Mouse (Mus musculus) limb, embryonic 14.5 days (tissue): Measurements from ENCODE around the gene Jak1. TPM values are rescaled to one million over a fixed set of nuclear protein-coding genes. Genes with fewer than 3 reads are reported as not detected.

ENCODE experiments used
- ATAC-seq: fragments of 200-750 bp; cut with Nextera tagmentation; 2 replicates; pipeline ENCODE4 v1.8.0; 2017; ENCODE audit warnings: low read depth, moderate number of reproducible peaks, moderate TSS enrichment; ENCODE audit not compliant: low FRiP score
- DNase-seq: peaks from one replicate; pipeline ENCODE4 v3.0.0-alpha.2; 2015; ENCODE audit warnings: low spot score
- H3K27ac ChIP-seq: fragments of 300-500 bp; sonication (generic); replicated peaks from 2 replicates; pipeline ENCODE4 v1.5.1; 2014; ENCODE audit warnings: low read depth, mild to moderate bottlenecking, low read length, moderate library complexity, mixed read lengths
- H3K27me3 ChIP-seq: fragments of 300-500 bp; sonication (generic); 2 replicates; pipeline ENCODE4 v1.6.1; 2014; ENCODE audit warnings: low read length, mixed read lengths; ENCODE audit not compliant: control insufficient read depth, insufficient read depth
- H3K36me3 ChIP-seq: fragments of 300-500 bp; sonication (generic); 2 replicates; pipeline ENCODE4 v1.6.1; 2014; ENCODE audit warnings: mild to moderate bottlenecking, low read length, moderate library complexity, mixed read lengths; ENCODE audit not compliant: control insufficient read depth, insufficient read depth
- H3K4me1 ChIP-seq: fragments of 300-500 bp; sonication (generic); 2 replicates; pipeline ENCODE4 v1.6.1; 2014; ENCODE audit warnings: antibody characterized with exemption, low read length, mixed read lengths; ENCODE audit not compliant: control insufficient read depth, insufficient read depth
- H3K4me2 ChIP-seq: fragments of 300-500 bp; sonication (generic); replicated peaks from 2 replicates; pipeline ENCODE4 v1.6.1; 2014; ENCODE audit warnings: low read depth, mild to moderate bottlenecking, low read length, moderate library complexity; ENCODE audit not compliant: severe bottlenecking
- H3K4me3 ChIP-seq: fragments of 300-500 bp; sonication (generic); replicated peaks from 2 replicates; pipeline ENCODE4 v1.5.1; 2014; ENCODE audit warnings: low read length
- H3K9ac ChIP-seq: fragments of 300-500 bp; sonication (generic); 2 replicates; pipeline ENCODE4 v1.6.1; 2014; ENCODE audit warnings: mild to moderate bottlenecking, low read depth, low read length, moderate library complexity; ENCODE audit not compliant: severe bottlenecking
- H3K9me3 ChIP-seq: fragments of 300-500 bp; sonication (generic); 2 replicates; pipeline ENCODE4 v1.6.1; 2016; ENCODE audit warnings: low read length; ENCODE audit not compliant: control insufficient read depth
- POLR2A ChIP-seq: fragments of 200-500 bp; IDR thresholded peaks from 2 replicates; pipeline ENCODE4 v1.8.0; 2012; ENCODE audit warnings: inconsistent platforms, mild to moderate bottlenecking, moderate library complexity, borderline replicate concordance; ENCODE audit not compliant: insufficient read depth, insufficient read length; ENCODE audit errors: extremely low read depth
- WGBS: fragments of 180-500 bp; shearing (Covaris S2); extraction: QIAGEN DNeasy Blood & Tissue Kit; methylation state at CpG from one replicate; pipeline ENCODE4 v1.1.7; 2014; 5-methylcytosine and 5-hydroxymethylcytosine counted together
- polyA plus RNA-seq, 2 experiments: library from polyadenylated mRNA; depleted of rRNA in 1 of 2; stranded (reverse) in 1 of 2; unstranded in 1 of 2; fragments of >200 nt; fragmentation: Nextera tagmentation in 1 of 2; extraction: Ambion mirVana in 1 of 2; gene quantifications; 2 replicates each; pipeline versions ENCODE4 v1.2.1 to v1.2.3; 2012 to 2014

Gene Jak1
- polyA plus RNA-seq, 2 experiments = 59.7 to 105 TPM

- ATAC-seq (no peak), DNase-seq (no peak)
- Histone ChIP-seq H3K4me2 (no peak overlapping the region), H3K4me3 (no peak overlapping the region), H3K27ac (no peak overlapping the region), H3K9ac (no peak overlapping the region), H3K9me3 (no peaks in the 10 kb centered on the region), H3K36me3 (peaks cover 71% of the 10 kb centered on the region), H3K4me1 (no peaks in the 10 kb centered on the region), H3K27me3 (no peaks in the 10 kb centered on the region)
- no peak for TF ChIP-seq POLR2A
- WGBS = 63% methylated on average over 5 of the region's 5 CpGs
Measured at GRCm38 (mm10) chr4:101179076-101179475, 86.0 kb downstream of the Jak1 start.

- Histone ChIP-seq H3K27ac (no peak overlapping the region), H3K9me3 (no peaks in the 10 kb centered on the region), H3K27me3 (no peaks in the 10 kb centered on the region), H3K9ac (no peak overlapping the region), H3K4me1 (no peaks in the 10 kb centered on the region), H3K4me2 (no peak overlapping the region), H3K4me3 (no peak overlapping the region), H3K36me3 (peaks cover 67% of the 10 kb centered on the region)
- ATAC-seq (no peak), DNase-seq (no peak)
- TF ChIP-seq POLR2A = no peak
- 63% methylated on average over 3 of the region's 3 CpGs for WGBS
Measured at GRCm38 (mm10) chr4:101177796-101178195, 87.3 kb downstream of the Jak1 start.

- ATAC-seq (no peak), DNase-seq (no peak)
- H3K27me3 ChIP-seq = no peaks in the 10 kb centered on the region
- peaks cover 53% of the 10 kb centered on the region for H3K36me3 ChIP-seq
- TF ChIP-seq POLR2A = no peak
- no peak overlapping the region for H3K27ac ChIP-seq
- H3K9ac ChIP-seq = no peak overlapping the region
- H3K4me1 ChIP-seq = no peaks in the 10 kb centered on the region
- no peak overlapping the region for H3K4me2 ChIP-seq
- no peaks in the 10 kb centered on the region for H3K9me3 ChIP-seq
- H3K4me3 ChIP-seq = no peak overlapping the region
- WGBS = 83% methylated on average over 6 of the region's 6 CpGs
Measured at GRCm38 (mm10) chr4:101176123-101176522, 89.0 kb downstream of the Jak1 start.

- no peak overlapping the region for H3K4me3 ChIP-seq
- H3K27me3 ChIP-seq = no peaks in the 10 kb centered on the region
- TF ChIP-seq POLR2A = no peak
- DNase-seq = no peak
- WGBS = 79% methylated on average over 10 of the region's 10 CpGs
- no peak overlapping the region for H3K9ac ChIP-seq
- no peaks in the 10 kb centered on the region for H3K4me1 ChIP-seq
- H3K9me3 ChIP-seq = no peaks in the 10 kb centered on the region
- H3K4me2 ChIP-seq = no peak overlapping the region
- no peak for ATAC-seq
- H3K27ac ChIP-seq = no peak overlapping the region
- peaks cover 57% of the 10 kb centered on the region for H3K36me3 ChIP-seq
Measured at GRCm38 (mm10) chr4:101174916-101175625, 90.0 kb downstream of the Jak1 start.

GRCm38 (mm10) chr4:101172738-101173137, 92.3 kb downstream of the Jak1 start:
- H3K4me3 ChIP-seq = no peak overlapping the region
- no peaks in the 10 kb centered on the region for H3K27me3 ChIP-seq
- H3K9ac ChIP-seq = no peak overlapping the region
- H3K9me3 ChIP-seq = no peaks in the 10 kb centered on the region
- no peak for TF ChIP-seq POLR2A
- H3K4me2 ChIP-seq = no peak overlapping the region
- H3K27ac ChIP-seq = no peak overlapping the region
- WGBS = 75% methylated on average over 2 of the region's 2 CpGs
- DNase-seq (no peak), ATAC-seq (no peak)
- H3K4me1 ChIP-seq = no peaks in the 10 kb centered on the region
- peaks cover 57% of the 10 kb centered on the region for H3K36me3 ChIP-seq
